Mouse (Mus musculus): ENCODE measurements around the gene Csmd2. TPM values are rescaled to one million over a fixed set of nuclear protein-coding genes. Genes with fewer than 3 reads are reported as not detected.
A peak's percentile ranks its signal among the peaks of the same experiment; 100 is the strongest.

Gene Csmd2
- polyA plus RNA-seq, 1 experiment from 2014 or later = 4.3 TPM

GRCm38 (mm10) chr4:127987270-127987669 is 387 bp upstream of the Csmd2 start:
- H3K4me2 ChIP-seq = peak overlapping the region; percentile 91
- no peak overlapping the region for H3K27ac ChIP-seq
- H3K4me3 ChIP-seq (replicated peaks) = peak overlapping the region; percentile 66
- no peaks in the 10 kb centered on the region for H3K36me3 ChIP-seq (replicated peaks)
- peaks cover 83% of the 10 kb centered on the region for H3K27me3 ChIP-seq
- H3K4me1 ChIP-seq = peaks cover 39% of the 10 kb centered on the region
- no peaks in the 10 kb centered on the region for H3K9me3 ChIP-seq
- peak overlapping the region; percentile 36 for H3K9ac ChIP-seq
- 5% methylated on average over 10 of the region's 10 CpGs for WGBS
- no peak for ATAC-seq (ENCODE audit: low FRiP score)

DNA sequence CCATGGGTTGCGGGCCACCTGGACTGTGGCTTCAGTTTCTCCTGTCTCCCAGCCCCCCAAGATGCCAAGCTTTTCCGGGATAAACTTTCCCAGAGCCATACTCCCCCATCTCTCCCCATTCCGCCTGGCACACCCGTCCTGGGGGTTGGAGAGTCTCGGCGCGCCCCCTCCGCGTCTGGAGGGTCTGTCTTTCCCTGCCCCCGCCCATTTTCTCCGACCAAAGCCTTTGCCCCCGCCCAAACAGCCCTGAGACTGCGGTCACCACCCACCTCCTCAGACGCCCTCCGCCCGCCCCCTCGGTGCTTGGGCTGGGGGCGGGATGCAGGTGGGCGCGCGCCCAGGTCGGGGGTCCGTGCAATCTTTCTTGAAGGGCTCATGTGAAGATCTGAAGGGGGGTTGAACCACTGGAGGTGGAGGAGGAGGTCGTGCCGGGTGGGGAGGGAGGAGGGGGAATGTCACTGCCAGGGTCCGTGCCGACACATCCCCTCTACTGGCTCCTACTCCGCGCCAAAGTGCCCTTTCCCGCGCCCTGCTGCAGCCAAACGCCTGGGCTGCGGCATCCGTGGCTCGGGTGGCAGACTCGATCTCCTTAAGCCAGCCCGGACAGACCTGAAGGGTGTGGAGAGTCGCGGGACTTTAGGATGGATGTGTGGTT is 996 bp downstream of the Csmd2 start:
- 1% methylated on average over 39 of the region's 39 CpGs for WGBS
- Histone ChIP-seq H3K4me3 (replicated peaks) (peak overlapping the region; percentile 66), H3K4me2 (peak overlapping the region; percentile 91), H3K4me1 (peaks cover 39% of the 10 kb centered on the region), H3K27me3 (peaks cover 72% of the 10 kb centered on the region), H3K27ac (no peak overlapping the region), H3K36me3 (replicated peaks) (no peaks in the 10 kb centered on the region), H3K9ac (peak overlapping the region; percentile 78), H3K9me3 (no peaks in the 10 kb centered on the region)
- ATAC-seq (ENCODE audit: low FRiP score) = peak; percentile 12; the same call in 1 of the 2 replicates

GRCm38 (mm10) chr4:127989347-127989995 is 1.8 kb downstream of the Csmd2 start:
- Histone ChIP-seq H3K4me3 (replicated peaks) (peak overlapping the region; percentile 66), H3K4me1 (peaks cover 39% of the 10 kb centered on the region), H3K9me3 (no peaks in the 10 kb centered on the region), H3K27me3 (peaks cover 63% of the 10 kb centered on the region), H3K36me3 (replicated peaks) (no peaks in the 10 kb centered on the region), H3K27ac (no peak overlapping the region), H3K9ac (no peak overlapping the region; the same call in 1 of the 2 replicates), H3K4me2 (peak overlapping the region; percentile 91)
- 8% methylated on average over 18 of the region's 18 CpGs for WGBS
- no peak for ATAC-seq (ENCODE audit: low FRiP score)

- H3K36me3 ChIP-seq (replicated peaks) = no peaks in the 10 kb centered on the region
- no peaks in the 10 kb centered on the region for H3K27me3 ChIP-seq
- no peaks in the 10 kb centered on the region for H3K4me1 ChIP-seq
- H3K27ac ChIP-seq = no peak overlapping the region
- H3K9me3 ChIP-seq = no peaks in the 10 kb centered on the region
- H3K4me3 ChIP-seq (replicated peaks) = no peak overlapping the region
- H3K9ac ChIP-seq = no peak overlapping the region
- no peak overlapping the region for H3K4me2 ChIP-seq
- no peak for ATAC-seq (ENCODE audit: low FRiP score)
- WGBS = 85% methylated on average over 3 of the region's 3 CpGs
These were observed 11.6 kb downstream of the Csmd2 start for GRCm38 (mm10) chr4:127999281-127999680.

- no peak for ATAC-seq (ENCODE audit: low FRiP score)
- no peaks in the 10 kb centered on the region for H3K27me3 ChIP-seq
- 77% methylated on average over 4 of the region's 4 CpGs for WGBS
These were observed 15.0 kb downstream of the Csmd2 start for GRCm38 (mm10) chr4:128002638-128003101.

DNA sequence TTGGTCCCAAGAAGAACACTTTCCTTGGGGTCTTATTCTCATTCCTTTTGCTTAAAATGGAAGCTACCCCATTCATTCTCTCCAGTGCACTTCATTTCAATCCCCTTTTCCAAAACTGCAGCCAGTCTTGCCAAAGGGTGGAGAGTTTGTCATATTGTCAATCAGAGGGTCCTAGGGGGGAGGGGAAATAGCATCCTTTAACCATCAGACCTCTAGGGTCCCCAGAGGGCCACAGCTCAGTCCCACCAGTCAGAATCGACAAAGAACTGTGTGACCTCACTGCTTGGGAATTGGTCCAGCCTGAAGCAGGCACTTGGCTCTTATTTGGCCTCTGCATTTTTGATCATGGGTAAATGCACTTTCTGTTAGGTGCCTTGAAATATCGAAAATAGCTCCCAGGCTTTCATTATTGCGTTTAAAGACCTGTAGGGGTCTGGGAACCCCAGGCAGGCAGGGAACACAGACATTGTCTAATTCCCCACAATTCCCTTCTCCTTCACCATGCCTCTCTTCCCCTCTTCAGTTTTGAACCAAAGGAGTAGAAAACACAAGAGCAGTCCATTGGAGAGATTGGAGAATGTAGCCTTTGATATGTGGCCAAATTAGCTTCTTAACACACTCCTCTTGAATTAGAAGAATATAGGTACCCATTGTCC is 17.3 kb downstream of the Csmd2 start:
- 63% methylated on average over 3 of the region's 3 CpGs for WGBS
- ATAC-seq (ENCODE audit: low FRiP score) = no peak

More at GRCm38 (mm10) chr4:128002638-128003101, 15.0 kb downstream of the Csmd2 start:
- no peaks in the 10 kb centered on the region for H3K4me1 ChIP-seq
- no peak overlapping the region for H3K4me3 ChIP-seq (replicated peaks)
- H3K9ac ChIP-seq = no peak overlapping the region
- no peaks in the 10 kb centered on the region for H3K36me3 ChIP-seq (replicated peaks)
- no peak overlapping the region for H3K27ac ChIP-seq
- H3K4me2 ChIP-seq = no peak overlapping the region
- no peaks in the 10 kb centered on the region for H3K9me3 ChIP-seq

GRCm38 (mm10) chr4:128019465-128019864 is 31.8 kb downstream of the Csmd2 start:
- ATAC-seq (ENCODE audit: low FRiP score) = no peak
- no peaks in the 10 kb centered on the region for H3K9me3 ChIP-seq
- H3K27me3 ChIP-seq = no peaks in the 10 kb centered on the region
- no peaks in the 10 kb centered on the region for H3K36me3 ChIP-seq (replicated peaks)
- no peaks in the 10 kb centered on the region; the same call in 1 of the 2 replicates for H3K4me1 ChIP-seq
- no peak overlapping the region for H3K4me3 ChIP-seq (replicated peaks)
- no peak overlapping the region for H3K27ac ChIP-seq
- 69% methylated on average over 2 of the region's 2 CpGs for WGBS
- no peak overlapping the region for H3K4me2 ChIP-seq
- no peak overlapping the region for H3K9ac ChIP-seq

More for the DNA sequence above, 17.3 kb downstream of the Csmd2 start:
- H3K4me1 ChIP-seq = no peaks in the 10 kb centered on the region
- no peak overlapping the region for H3K9ac ChIP-seq
- no peak overlapping the region for H3K4me3 ChIP-seq (replicated peaks)
- H3K4me2 ChIP-seq = no peak overlapping the region
- H3K27me3 ChIP-seq = no peaks in the 10 kb centered on the region
- H3K27ac ChIP-seq = no peak overlapping the region
- H3K9me3 ChIP-seq = no peaks in the 10 kb centered on the region
- no peaks in the 10 kb centered on the region for H3K36me3 ChIP-seq (replicated peaks)

GRCm38 (mm10) chr4:128028294-128028693 is 40.6 kb downstream of the Csmd2 start:
- Histone ChIP-seq H3K9me3 (no peaks in the 10 kb centered on the region), H3K9ac (no peak overlapping the region), H3K4me1 (no peaks in the 10 kb centered on the region), H3K27me3 (no peaks in the 10 kb centered on the region), H3K4me3 (replicated peaks) (no peak overlapping the region), H3K27ac (no peak overlapping the region), H3K36me3 (replicated peaks) (no peaks in the 10 kb centered on the region), H3K4me2 (no peak overlapping the region)
- 93% methylated on average over 1 of the region's 1 CpGs for WGBS
- no peak for ATAC-seq (ENCODE audit: low FRiP score)

DNA sequence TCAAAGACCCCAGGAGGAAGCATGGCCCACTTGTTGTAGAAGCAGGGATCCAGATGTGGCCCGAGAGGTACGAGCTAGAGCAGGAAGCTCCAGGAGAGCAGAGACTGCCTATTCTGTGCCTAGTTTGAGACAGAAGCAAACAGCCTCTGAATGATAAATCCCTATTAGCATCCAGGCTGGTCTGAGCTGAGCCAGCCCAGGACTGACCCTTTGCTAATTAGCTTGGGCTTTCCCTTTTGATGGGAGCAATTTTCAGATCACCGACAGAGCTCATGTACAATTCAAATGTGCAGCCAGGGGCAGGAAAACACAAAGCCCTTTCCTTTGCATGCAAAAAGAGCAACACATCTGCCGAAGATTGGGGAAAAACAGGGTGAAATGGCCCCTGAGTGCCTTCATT is 54.2 kb downstream of the Csmd2 start:
- Histone ChIP-seq H3K4me3 (replicated peaks) (no peak overlapping the region), H3K4me1 (peaks cover 20% of the 10 kb centered on the region), H3K9me3 (no peaks in the 10 kb centered on the region), H3K4me2 (no peak overlapping the region), H3K27me3 (peaks cover 3% of the 10 kb centered on the region; the same call in 1 of the 2 replicates), H3K36me3 (replicated peaks) (no peaks in the 10 kb centered on the region), H3K27ac (peak overlapping the region; percentile 16; the same call in 1 of the 2 replicates), H3K9ac (no peak overlapping the region)
- WGBS = 22% methylated on average over 4 of the region's 4 CpGs
- ATAC-seq (ENCODE audit: low FRiP score) = 0 out of 2 replicates have a peak, but pooled peaks have one; percentile 49

GRCm38 (mm10) chr4:128042626-128043025 is 55.0 kb downstream of the Csmd2 start:
- no peak for ATAC-seq (ENCODE audit: low FRiP score)
- Histone ChIP-seq H3K4me3 (replicated peaks) (no peak overlapping the region), H3K36me3 (replicated peaks) (no peaks in the 10 kb centered on the region), H3K27ac (no peak overlapping the region; the same call in 1 of the 2 replicates), H3K27me3 (peaks cover 3% of the 10 kb centered on the region; the same call in 1 of the 2 replicates), H3K4me2 (no peak overlapping the region), H3K9me3 (no peaks in the 10 kb centered on the region), H3K4me1 (peaks cover 20% of the 10 kb centered on the region), H3K9ac (no peak overlapping the region)
- WGBS = 33% methylated on average over 5 of the region's 5 CpGs

DNA sequence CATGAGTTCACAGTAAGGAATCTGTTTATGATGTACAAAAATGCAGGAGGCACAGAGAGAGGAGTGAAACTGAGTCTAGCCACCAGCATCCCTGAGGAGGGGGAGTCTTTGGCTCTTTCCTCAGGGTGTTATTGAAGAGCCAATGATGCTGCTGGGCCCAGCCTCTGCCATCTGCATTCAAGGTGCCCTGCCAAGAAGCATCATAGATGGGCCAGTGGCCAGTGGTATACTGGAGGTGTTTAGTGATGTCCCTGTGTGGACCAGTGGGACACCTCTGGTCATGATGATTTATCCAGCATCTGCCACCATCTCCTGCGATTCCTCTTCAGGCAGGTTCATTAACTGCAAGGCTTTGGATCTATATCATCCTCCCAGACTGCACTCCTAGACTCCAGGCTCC is 61.1 kb downstream of the Csmd2 start:
- WGBS = 80% methylated on average over 1 of the region's 1 CpGs
- no peak for ATAC-seq (ENCODE audit: low FRiP score)

GRCm38 (mm10) chr4:128052701-128053100 is 65.0 kb downstream of the Csmd2 start:
- Histone ChIP-seq H3K4me1 (no peaks in the 10 kb centered on the region; the same call in 1 of the 2 replicates), H3K4me3 (replicated peaks) (no peak overlapping the region), H3K36me3 (replicated peaks) (no peaks in the 10 kb centered on the region), H3K4me2 (no peak overlapping the region), H3K27me3 (no peaks in the 10 kb centered on the region), H3K9me3 (no peaks in the 10 kb centered on the region), H3K27ac (no peak overlapping the region), H3K9ac (no peak overlapping the region)
- WGBS = 81% methylated on average over 8 of the region's 8 CpGs
- no peak for ATAC-seq (ENCODE audit: low FRiP score)

More for the DNA sequence above, 61.1 kb downstream of the Csmd2 start:
- H3K9me3 ChIP-seq = no peaks in the 10 kb centered on the region
- no peak overlapping the region for H3K4me2 ChIP-seq
- no peak overlapping the region for H3K9ac ChIP-seq
- no peaks in the 10 kb centered on the region; the same call in 1 of the 2 replicates for H3K27me3 ChIP-seq
- no peak overlapping the region for H3K4me3 ChIP-seq (replicated peaks)
- no peak overlapping the region for H3K27ac ChIP-seq
- H3K36me3 ChIP-seq (replicated peaks) = no peaks in the 10 kb centered on the region
- H3K4me1 ChIP-seq = no peaks in the 10 kb centered on the region; the same call in 1 of the 2 replicates

All from forebrain, embryonic 12.5 days (tissue).